ENCODE assay signal across 11 mouse cellular contexts in the genomic region with DNA sequence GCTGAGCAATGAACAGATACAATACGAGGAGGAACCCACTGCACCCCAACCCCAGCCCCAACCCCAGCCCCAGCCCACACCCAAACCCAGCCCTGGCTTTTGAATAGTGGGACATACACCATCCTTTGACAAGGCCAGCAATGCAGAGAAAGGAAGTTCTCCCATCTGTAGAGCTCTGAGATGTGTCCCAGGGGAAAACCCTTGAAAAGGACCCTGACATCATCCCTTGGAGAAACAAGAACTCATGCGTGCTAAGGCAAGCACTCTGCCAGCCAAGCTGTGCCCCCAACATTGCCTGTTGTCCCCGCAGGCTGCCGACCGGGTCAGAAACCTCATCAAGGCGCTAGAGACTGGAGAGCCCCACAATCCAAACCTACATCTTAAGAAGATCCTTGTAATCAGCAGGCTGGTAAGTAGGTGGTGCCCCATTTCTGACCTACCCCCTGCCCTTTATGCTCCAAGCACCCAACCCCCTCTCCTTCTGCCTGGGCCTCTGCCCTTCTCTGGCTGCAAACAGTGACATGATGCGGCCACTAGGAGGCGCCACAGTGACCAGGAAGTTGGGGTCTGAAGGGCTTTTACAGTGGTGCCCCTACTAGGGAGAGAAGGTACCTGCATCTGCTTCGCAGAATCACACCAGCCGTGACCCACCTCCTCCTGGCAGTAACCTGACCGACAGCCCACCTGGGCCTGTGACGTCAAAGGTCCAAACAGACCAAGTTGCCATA. TPM values are rescaled to one million over a fixed set of nuclear protein-coding genes. Genes with fewer than 3 reads are reported as not detected.
DNase-seq lines count a peak whose midpoint lies in the region; ATAC-seq and TF ChIP-seq lines count a peak whose summit lies in the region.
"Had no signal": no experiment of that assay in that cellular context is flagged by ENCODE, and none has a peak within 500 bp of the region (broad histone marks: within the 10 kb centered on the region; RNA-seq: fewer than 3 reads in every experiment).

No protein-coding gene starts in this region.

- DNase-seq in liver (peak; percentile 49), MEL (ENCODE audit: low read depth, low spot score) (peak; percentile 50)
- peak; percentile 20 to 44 for DNase-seq in thymus, adult 18-20 months
- no peak for DNase-seq in left cerebral cortex, postnatal 10 days (ENCODE audit: extremely low spot score in 1 of 2, low spot score in 2 of 2)
- no peak for DNase-seq in forebrain, embryonic 10.5 days (ENCODE audit: extremely low spot score, low spot score)
- DNase-seq in heart, adult 9 months (ENCODE audit: low spot score in 2 of 2) = no peak
- DNase-seq: cerebellum, adult 11 months had no signal

- TF ChIP-seq RAD21 in MEL (IDR thresholded peaks at IDR 0.05; ENCODE audit: low read depth, low read length) = peak; percentile 25

- TF ChIP-seq POLR2A in MEL (IDR thresholded peaks at IDR 0.05; ENCODE audit: control insufficient read depth in 1 of 2, insufficient read depth in 1 of 2, low read depth in 1 of 2, low read length in 2 of 2, poor library complexity in 1 of 2) = no peak

- no peak overlapping the region for H3K27ac ChIP-seq in liver, embryonic 12.5 days
- H3K27ac ChIP-seq in MEL (ENCODE audit: control insufficient read depth, low read depth, low read length) = no peak overlapping the region
- no peak overlapping the region for H3K27ac ChIP-seq in forebrain, embryonic 10.5 days
- H3K27ac ChIP-seq: forebrain, embryonic 13.5 days; macrophage had no signal

- no peaks in the 10 kb centered on the region for H3K9me3 ChIP-seq in liver, embryonic 12.5 days (replicated peaks)
- no peaks in the 10 kb centered on the region for H3K9me3 ChIP-seq in MEL (replicated peaks; ENCODE audit: insufficient read depth, low read length)
- H3K9me3 ChIP-seq in forebrain, embryonic 10.5 days = no peaks in the 10 kb centered on the region
- H3K9me3 ChIP-seq: forebrain, embryonic 13.5 days had no signal

- TF ChIP-seq CTCF in MEL (IDR thresholded peaks at IDR 0.05 in 2 of 3, conservative IDR thresholded peaks at IDR 0.05 in 1 of 3; ENCODE audit: control insufficient read depth in 1 of 3, insufficient read depth in 1 of 3, low read depth in 2 of 3, low read length in 3 of 3, poor library complexity in 1 of 3, severe bottlenecking in 1 of 3) = peak; percentile 72 to 87 (median 78)

- no peaks in the 10 kb centered on the region for H3K36me3 ChIP-seq in liver, embryonic 12.5 days
- H3K36me3 ChIP-seq in MEL (ENCODE audit: control insufficient read depth in 1 of 2, insufficient read depth in 2 of 2, low read length in 2 of 2) = no peaks in the 10 kb centered on the region
- H3K36me3 ChIP-seq in forebrain, embryonic 10.5 days (replicated peaks) = no peaks in the 10 kb centered on the region

- 68% methylated on average over 12 of the region's 12 CpGs for WGBS in liver, embryonic 12.5 days (ENCODE audit: insufficient replicate concordance)
- WGBS in forebrain, embryonic 10.5 days = 73% methylated on average over 12 of the region's 12 CpGs

- peaks cover 3% of the 10 kb centered on the region; the same call in 1 of the 2 replicates for H3K4me1 ChIP-seq in liver, embryonic 12.5 days
- no peaks in the 10 kb centered on the region for H3K4me1 ChIP-seq in MEL (ENCODE audit: control insufficient read depth in 1 of 2, insufficient read depth in 2 of 2, low read length in 2 of 2)
- H3K4me1 ChIP-seq in forebrain, embryonic 10.5 days = 0 out of 2 replicates have a peak, but pooled peaks cover 4% of the 10 kb centered on the region
- H3K4me1 ChIP-seq: forebrain, embryonic 13.5 days had no signal

- no peak overlapping the region for H3K9ac ChIP-seq in liver, embryonic 12.5 days
- H3K9ac ChIP-seq in MEL (ENCODE audit: control insufficient read depth, low read depth, low read length, poor library complexity, severe bottlenecking) = no peak overlapping the region
- H3K9ac ChIP-seq: forebrain, embryonic 13.5 days had no signal

- no peaks in the 10 kb centered on the region for H3K27me3 ChIP-seq in liver, embryonic 12.5 days (replicated peaks)
- no peaks in the 10 kb centered on the region; a peak in 1 of 4 replicates for H3K27me3 ChIP-seq in MEL (ENCODE audit: control insufficient read depth in 1 of 2, insufficient read depth in 2 of 2, low read length in 2 of 2)
- H3K27me3 ChIP-seq in forebrain, embryonic 10.5 days (ENCODE audit: poor library complexity, severe bottlenecking) = no peaks in the 10 kb centered on the region
- H3K27me3 ChIP-seq: forebrain, embryonic 13.5 days had no signal

- intact Hi-C loops in left cerebral cortex, postnatal 10 days (cut with DNase I) = no loop called here

- ATAC-seq in liver, embryonic 12.5 days = no peak
- peak; percentile 25; the same call in 1 of the 2 replicates for ATAC-seq in granulocyte monocyte progenitor cell, adult 5-6 weeks (replicated peaks; ENCODE audit: poor library complexity, severe bottlenecking)
- ATAC-seq: forebrain, embryonic 13.5 days had no signal

- TF ChIP-seq EP300 in MEL (IDR thresholded peaks at IDR 0.05; ENCODE audit: low read depth in 1 of 2, low read length in 2 of 2) = no peak

- H3K4me3 ChIP-seq in liver, embryonic 12.5 days = no peak overlapping the region
- no peak overlapping the region for H3K4me3 ChIP-seq in MEL (ENCODE audit: control insufficient read depth in 1 of 2, insufficient read depth in 1 of 2, low read depth in 2 of 2, low read length in 2 of 2)
- no peak overlapping the region for H3K4me3 ChIP-seq in forebrain, embryonic 10.5 days
- H3K4me3 ChIP-seq: forebrain, embryonic 13.5 days had no signal

- H3K4me2 ChIP-seq in liver, embryonic 12.5 days = no peak overlapping the region
- H3K4me2 ChIP-seq: forebrain, embryonic 13.5 days had no signal

- no peaks in the 10 kb centered on the region for H3K79me2 ChIP-seq in MEL (ENCODE audit: control insufficient read depth, insufficient read depth, low read length, poor library complexity)

TF ChIP-seq in MEL, 35 proteins besides CTCF, POLR2A, EP300 and RAD21:
- TF ChIP-seq SMC3 (IDR thresholded peaks at IDR 0.05; ENCODE audit: low read depth, low read length) (peak; percentile 34), ELF1 (IDR thresholded peaks at IDR 0.05; ENCODE audit: low read depth, low read length) (peak; percentile 63; the same call in 1 of the 2 replicates), MEF2A (IDR thresholded peaks at IDR 0.05; ENCODE audit: extremely low read depth, insufficient replicate concordance, low read depth, low read length, poor library complexity, severe bottlenecking) (no peak), USF2 (IDR thresholded peaks at IDR 0.05; ENCODE audit: borderline replicate concordance in 1 of 2, insufficient read depth in 1 of 2, low read depth in 1 of 2, low read length in 2 of 2) (no peak)

RNA-seq across cellular contexts. Expression of a gene that starts 7.9 kb away (rescaled TPM):
- polyA plus RNA-seq in liver, embryonic 12.5 days (2016; fragmentation: Nextera tagmentation; extraction: Ambion mirVana) = 0.06 and 0.07 TPM in 2 replicates
- not detected in 2 replicates for total RNA-seq in MEL (2012; rRNA removed)
- under 1 TPM in 1 of 2 experiments, not detected in 1; 0.01 TPM for polyA plus RNA-seq in MEL (2012; ENCODE audit: insufficient read depth in 1 of 2, insufficient read length in 2 of 2, low read depth in 1 of 2, low replicate concordance in 2 of 2, missing spikeins in 1 of 2)
- 2.4 and 2.8 TPM in 2 replicates for total RNA-seq in granulocyte monocyte progenitor cell, adult 5-6 weeks (2014; fragmentation: Nextera tagmentation)
- total RNA-seq in granulocyte monocyte progenitor cell, adult 5-6 weeks (2017) = 3.3 and 3.6 TPM in 2 replicates
- 1 to 10 TPM; 1.1 TPM for total RNA-seq in left cerebral cortex, postnatal 10 days (2021)
- polyA plus RNA-seq in forebrain, embryonic 10.5 days (2016; fragmentation: Nextera tagmentation; extraction: Ambion mirVana) = 0.31 and 0.42 TPM in 2 replicates

RNA-seq across cellular contexts. Expression of a gene that starts 8.0 kb away (rescaled TPM):
- polyA plus RNA-seq in liver, embryonic 12.5 days (2016; fragmentation: Nextera tagmentation; extraction: Ambion mirVana) = 14.9 and 15.9 TPM in 2 replicates
- 15.8 and 18.3 TPM in 2 replicates for total RNA-seq in MEL (2012; rRNA removed)
- 10 to 100 TPM in 1 of 2 experiments, not detected in 1; 21.9 TPM for polyA plus RNA-seq in MEL (2012; ENCODE audit: insufficient read depth in 1 of 2, insufficient read length in 2 of 2, low read depth in 1 of 2, low replicate concordance in 2 of 2, missing spikeins in 1 of 2)
- 8.0 and 9.4 TPM in 2 replicates for total RNA-seq in granulocyte monocyte progenitor cell, adult 5-6 weeks (2014; fragmentation: Nextera tagmentation)
- total RNA-seq in granulocyte monocyte progenitor cell, adult 5-6 weeks (2017) = 4.8 and 9.5 TPM in 2 replicates
- 10 to 100 TPM; 26.1 to 26.2 TPM for total RNA-seq in left cerebral cortex, postnatal 10 days (2021)
- polyA plus RNA-seq in forebrain, embryonic 10.5 days (2016; fragmentation: Nextera tagmentation; extraction: Ambion mirVana) = 29.9 and 30.4 TPM in 2 replicates

RNA-seq across cellular contexts. Expression of a gene that starts 39.1 kb away (rescaled TPM):
- 1.5 and 1.9 TPM in 2 replicates for polyA plus RNA-seq in liver, embryonic 12.5 days (2016; fragmentation: Nextera tagmentation; extraction: Ambion mirVana)
- total RNA-seq in MEL (2012; rRNA removed) = 3.7 and 4.1 TPM in 2 replicates
- polyA plus RNA-seq in MEL (2012; ENCODE audit: insufficient read depth in 1 of 2, insufficient read length in 2 of 2, low read depth in 1 of 2, low replicate concordance in 2 of 2, missing spikeins in 1 of 2) = 1 to 10 TPM in 1 of 2 experiments, not detected in 1; 8.1 TPM
- total RNA-seq in granulocyte monocyte progenitor cell, adult 5-6 weeks (2014; fragmentation: Nextera tagmentation) = 1.3 and 8.5 TPM in 2 replicates
- 8.8 and 16.9 TPM in 2 replicates for total RNA-seq in granulocyte monocyte progenitor cell, adult 5-6 weeks (2017)
- total RNA-seq in left cerebral cortex, postnatal 10 days (2021) = 1 to 10 TPM; 7.6 to 8.7 TPM
- polyA plus RNA-seq in forebrain, embryonic 10.5 days (2016; fragmentation: Nextera tagmentation; extraction: Ambion mirVana) = 3.3 and 4.2 TPM in 2 replicates

RNA-seq across cellular contexts. Expression of a gene that starts 50.7 kb away (rescaled TPM):
- 32.9 and 33.7 TPM in 2 replicates for polyA plus RNA-seq in liver, embryonic 12.5 days (2016; fragmentation: Nextera tagmentation; extraction: Ambion mirVana)
- total RNA-seq in MEL (2012; rRNA removed) = 31.0 and 34.1 TPM in 2 replicates
- polyA plus RNA-seq in MEL (2012; ENCODE audit: insufficient read depth in 1 of 2, insufficient read length in 2 of 2, low read depth in 1 of 2, low replicate concordance in 2 of 2, missing spikeins in 1 of 2) = 10 to 100 TPM in 1 of 2 experiments, not detected in 1; 40.5 TPM
- 61.9 and 74.0 TPM in 2 replicates for total RNA-seq in granulocyte monocyte progenitor cell, adult 5-6 weeks (2014; fragmentation: Nextera tagmentation)
- 60.7 and 73.0 TPM in 2 replicates for total RNA-seq in granulocyte monocyte progenitor cell, adult 5-6 weeks (2017)
- 10 to 100 TPM; 75.7 to 85.8 TPM for total RNA-seq in left cerebral cortex, postnatal 10 days (2021)
- 71.6 and 74.4 TPM in 2 replicates for polyA plus RNA-seq in forebrain, embryonic 10.5 days (2016; fragmentation: Nextera tagmentation; extraction: Ambion mirVana)

Comparison
In these comparisons a context has a peak if more than half of its experiments do, and no peak if none do; other contexts are left out.
1. DNase-seq: peak in liver (single experiment), MEL (single experiment) and thymus, adult 18-20 months (2 of 2); none in left cerebral cortex, postnatal 10 days (0 of 2), forebrain, embryonic 10.5 days (single experiment) and heart, adult 9 months (0 of 2).